Mouse (Mus musculus) liver, embryonic 16.5 days (tissue): ENCODE results near the gene Nfic. TPM values are rescaled to one million over a fixed set of nuclear protein-coding genes. Genes with fewer than 3 reads are reported as not detected.
A peak's percentile ranks its signal among the peaks of the same experiment; 100 is the strongest.

ENCODE experiments used
- ATAC-seq: fragments of 200-750 bp; cut with Nextera tagmentation; 2 replicates; pipeline ENCODE4 v1.8.0; 2017; ENCODE audit warnings: low read depth, mild to moderate bottlenecking, moderate number of reproducible peaks, moderate library complexity
- H3K27ac ChIP-seq: fragments of 300-500 bp; sonication (generic); 2 replicates; pipeline ENCODE4 v1.5.1; 2014; ENCODE audit warnings: mild to moderate bottlenecking, low read length
- H3K27me3 ChIP-seq: fragments of 300-500 bp; sonication (generic); 2 replicates; pipeline ENCODE4 v1.6.1; 2014; ENCODE audit warnings: low read depth, low read length, mixed read lengths; ENCODE audit not compliant: control insufficient read depth, insufficient read depth
- H3K36me3 ChIP-seq: fragments of 300-500 bp; sonication (generic); 2 replicates; pipeline ENCODE4 v1.6.1; 2014; ENCODE audit warnings: mild to moderate bottlenecking; ENCODE audit not compliant: control insufficient read depth, insufficient read depth
- H3K4me1 ChIP-seq: fragments of 300-500 bp; sonication (generic); 2 replicates; pipeline ENCODE4 v1.6.1; 2014; ENCODE audit warnings: low read depth, low read length, mixed read lengths; ENCODE audit not compliant: control insufficient read depth
- H3K4me2 ChIP-seq: fragments of 300-500 bp; sonication (generic); 2 replicates; pipeline ENCODE4 v1.6.1; 2014; ENCODE audit warnings: low read depth, low read length, mixed read lengths
- H3K4me3 ChIP-seq: fragments of 300-500 bp; sonication (generic); 2 replicates; pipeline ENCODE4 v1.5.1; 2014; ENCODE audit warnings: low read depth, mild to moderate bottlenecking, low read length
- H3K9ac ChIP-seq: fragments of 300-500 bp; sonication (generic); 2 replicates; pipeline ENCODE4 v1.6.1; 2014; ENCODE audit warnings: low read depth, low read length
- H3K9me3 ChIP-seq: fragments of 300-500 bp; sonication (generic); replicated peaks from 2 replicates; pipeline ENCODE4 v1.6.1; 2016; ENCODE audit warnings: low read length; ENCODE audit not compliant: control insufficient read depth
- WGBS: fragments of 180-500 bp; shearing (Covaris S2); extraction: QIAGEN DNeasy Blood & Tissue Kit; methylation state at CpG from one replicate; pipeline ENCODE4 v1.1.7; 2014; ENCODE audit not compliant: insufficient replicate concordance; 5-methylcytosine and 5-hydroxymethylcytosine counted together
- polyA plus RNA-seq: library from polyadenylated mRNA; unstranded; fragments of >200 nt; fragmentation: Nextera tagmentation; extraction: Ambion mirVana; gene quantifications from 2 replicates; pipeline ENCODE4 v1.2.1, GENCODE M21; 2015

Gene Nfic
- polyA plus RNA-seq, 1 experiment from 2014 or later: 12.0 TPM

DNA sequence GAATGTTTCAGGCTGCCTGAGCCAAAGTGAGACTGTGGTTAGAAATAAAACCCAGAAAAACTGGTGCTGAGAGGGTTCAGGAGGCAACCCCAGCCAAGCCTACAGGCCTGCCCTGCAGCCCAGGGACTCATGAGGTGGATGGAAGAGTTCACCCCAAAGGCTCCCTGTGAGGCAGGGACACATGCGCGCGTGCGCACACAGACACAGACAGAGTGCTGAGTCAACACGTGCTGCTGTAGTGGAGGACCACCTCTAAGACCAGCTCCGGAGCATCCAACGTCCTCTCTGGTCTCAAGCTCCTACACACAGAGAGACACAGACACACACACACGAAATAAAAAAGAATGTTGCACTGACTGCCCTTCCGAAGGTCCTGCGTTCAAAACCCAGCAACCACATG is 80.1 kb downstream of the Nfic start:
- Histone ChIP-seq H3K36me3 (peaks cover 58% of the 10 kb centered on the region), H3K27me3 (no peaks in the 10 kb centered on the region), H3K27ac (peak overlapping the region; percentile 88; the same call in 1 of the 2 replicates), H3K4me3 (peak overlapping the region; percentile 85), H3K9ac (peak overlapping the region; percentile 15), H3K4me2 (peak overlapping the region; percentile 71), H3K9me3 (no peaks in the 10 kb centered on the region), H3K4me1 (peaks cover 46% of the 10 kb centered on the region)
- ATAC-seq: no peak
- WGBS: 88% methylated on average over 10 of the region's 10 CpGs

DNA sequence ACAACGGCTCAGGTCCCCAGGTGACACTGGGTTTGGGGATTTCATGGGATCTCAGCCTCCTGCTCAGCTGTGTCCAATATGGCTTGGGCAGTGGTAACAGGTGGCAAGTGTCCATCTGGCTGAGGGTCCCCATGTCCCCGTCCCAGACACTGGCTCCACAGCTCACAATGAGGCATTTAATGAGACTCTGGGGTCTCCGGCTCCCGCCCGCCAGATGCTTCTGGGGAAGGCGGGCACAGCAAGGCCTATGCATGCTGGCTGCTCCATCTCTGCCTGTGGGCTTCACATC is 88.3 kb downstream of the Nfic start:
- ATAC-seq: no peak

GRCm38 (mm10) chr10:81366477-81367206 is 88.8 kb downstream of the Nfic start:
- peak overlapping the region; percentile 78 for H3K27ac ChIP-seq
- no peak overlapping the region for H3K4me3 ChIP-seq
- H3K9ac ChIP-seq: no peak overlapping the region
- whole genome bisulfite sequencing: 62% methylated on average over 6 of the region's 6 CpGs
- H3K36me3 ChIP-seq: peaks cover 62% of the 10 kb centered on the region
- no peaks in the 10 kb centered on the region for H3K27me3 ChIP-seq
- peaks cover 56% of the 10 kb centered on the region for H3K4me1 ChIP-seq
- no peak overlapping the region for H3K4me2 ChIP-seq
- H3K9me3 ChIP-seq: no peaks in the 10 kb centered on the region
- ATAC-seq: peak; percentile 1; the same call in 1 of the 2 replicates

More for the DNA sequence above, 88.3 kb downstream of the Nfic start:
- Histone ChIP-seq H3K9ac (no peak overlapping the region), H3K27me3 (no peaks in the 10 kb centered on the region), H3K36me3 (peaks cover 67% of the 10 kb centered on the region), H3K27ac (no peak overlapping the region), H3K4me2 (no peak overlapping the region), H3K4me1 (peaks cover 51% of the 10 kb centered on the region), H3K9me3 (no peaks in the 10 kb centered on the region), H3K4me3 (no peak overlapping the region)
- WGBS: 83% methylated on average over 6 of the region's 6 CpGs

- H3K36me3 ChIP-seq: peaks cover 59% of the 10 kb centered on the region
- ATAC-seq: peak; percentile 0; the same call in 1 of the 2 replicates
- H3K9ac ChIP-seq: peak within 1 kb of the TSS; percentile 15; the same call in 1 of the 2 replicates
- H3K4me2 ChIP-seq: no peak within 1 kb of the TSS
- no peaks in the 10 kb centered on the region for H3K27me3 ChIP-seq
- H3K9me3 ChIP-seq: no peaks in the 10 kb centered on the region
- H3K27ac ChIP-seq: peak within 1 kb of the TSS; percentile 78
- 29% methylated on average over 12 of the region's 12 CpGs for WGBS
- H3K4me1 ChIP-seq: peaks cover 63% of the 10 kb centered on the region
- H3K4me3 ChIP-seq: no peak within 1 kb of the TSS
Observed at GRCm38 (mm10) chr10:81365672-81366476, 89.6 kb downstream of the Nfic start, which contains the start of gene 4930404N11Rik. Gene 4930404N11Rik, minus strand, starts transcription at chr10:81365816.

GRCm38 (mm10) chr10:81365073-81365472 is 90.4 kb downstream of the Nfic start:
- H3K4me1 ChIP-seq: peaks cover 71% of the 10 kb centered on the region
- no peak for ATAC-seq

DNA sequence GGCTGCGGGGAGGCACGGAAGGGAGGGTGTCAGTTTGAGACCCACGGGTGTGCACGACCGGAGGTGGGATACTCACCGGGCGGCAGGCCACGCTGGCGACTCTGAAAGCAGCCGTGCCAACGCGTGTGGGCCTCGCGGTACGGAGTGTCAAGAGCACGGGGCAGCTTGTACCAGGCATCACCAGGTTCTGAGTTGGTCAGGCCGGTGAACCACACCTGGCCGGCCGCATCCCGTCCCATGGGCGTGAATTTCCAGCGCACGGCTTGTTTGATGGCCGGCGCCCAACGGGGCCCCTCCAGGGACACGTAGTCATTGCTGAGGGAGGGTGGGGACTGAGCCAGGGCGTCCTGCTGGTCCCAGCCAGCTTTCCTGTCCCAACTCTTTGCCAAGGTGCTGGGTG is 90.8 kb downstream of the Nfic start:
- no peak overlapping the region for H3K4me3 ChIP-seq
- H3K4me1 ChIP-seq: peaks cover 75% of the 10 kb centered on the region
- ATAC-seq: no peak
- H3K4me2 ChIP-seq: no peak overlapping the region
- peak overlapping the region; percentile 15; the same call in 1 of the 2 replicates for H3K9ac ChIP-seq
- no peaks in the 10 kb centered on the region for H3K9me3 ChIP-seq
- 58% methylated on average over 28 of the region's 28 CpGs for WGBS
- H3K36me3 ChIP-seq: peaks cover 48% of the 10 kb centered on the region
- H3K27ac ChIP-seq: peak overlapping the region; percentile 78
- H3K27me3 ChIP-seq: no peaks in the 10 kb centered on the region

More at GRCm38 (mm10) chr10:81365073-81365472, 90.4 kb downstream of the Nfic start:
- Histone ChIP-seq H3K4me3 (no peak overlapping the region), H3K4me2 (no peak overlapping the region), H3K27ac (peak overlapping the region; percentile 78), H3K9ac (peak overlapping the region; percentile 15; the same call in 1 of the 2 replicates), H3K9me3 (no peaks in the 10 kb centered on the region), H3K27me3 (no peaks in the 10 kb centered on the region), H3K36me3 (peaks cover 52% of the 10 kb centered on the region)
- WGBS: 42% methylated on average over 4 of the region's 4 CpGs

GRCm38 (mm10) chr10:81363436-81364346 is 91.7 kb downstream of the Nfic start:
- H3K9ac ChIP-seq: peak overlapping the region; percentile 47
- 62% methylated on average over 54 of the region's 54 CpGs for WGBS
- peaks cover 85% of the 10 kb centered on the region for H3K4me1 ChIP-seq
- peak overlapping the region; percentile 84 for H3K27ac ChIP-seq
- H3K4me2 ChIP-seq: peak overlapping the region; percentile 55; the same call in 1 of the 2 replicates
- no peaks in the 10 kb centered on the region for H3K9me3 ChIP-seq
- peaks cover 38% of the 10 kb centered on the region for H3K36me3 ChIP-seq
- no peak for ATAC-seq
- no peaks in the 10 kb centered on the region for H3K27me3 ChIP-seq
- no peak overlapping the region for H3K4me3 ChIP-seq

DNA sequence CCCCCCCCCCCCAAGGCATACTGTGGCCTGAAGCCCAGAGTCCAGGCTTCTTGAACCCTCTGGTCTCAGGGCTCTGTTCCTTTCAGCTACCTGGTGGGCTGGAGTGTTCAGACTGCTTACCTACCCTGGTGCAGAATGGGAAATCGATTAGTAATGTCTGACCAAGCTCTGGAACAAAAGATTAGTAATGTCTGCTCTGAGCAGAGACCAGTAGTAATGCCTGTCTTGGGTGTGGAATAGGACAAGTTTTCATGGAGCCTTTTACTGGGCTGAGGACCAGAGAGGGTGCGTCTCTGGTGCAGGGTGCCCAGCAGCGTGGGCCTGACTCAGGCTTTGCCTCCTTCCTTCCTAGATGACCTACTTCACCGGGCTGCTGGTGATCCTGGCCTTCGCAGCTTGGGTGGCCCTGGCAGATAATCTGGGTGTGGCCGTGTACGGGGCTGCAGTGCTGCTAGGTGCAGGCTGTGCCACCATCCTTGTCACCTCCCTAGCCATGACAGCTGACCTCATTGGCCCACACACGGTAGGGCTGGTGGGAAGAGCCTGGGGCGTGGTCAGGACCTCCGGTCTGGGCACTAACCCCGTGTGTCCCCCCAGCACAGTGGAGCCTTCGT is 93.0 kb downstream of the Nfic start:
- Histone ChIP-seq H3K9me3 (no peaks in the 10 kb centered on the region), H3K4me2 (peak overlapping the region; percentile 55), H3K4me3 (peak overlapping the region; percentile 22; the same call in 1 of the 2 replicates), H3K4me1 (peaks cover 90% of the 10 kb centered on the region), H3K27ac (peak overlapping the region; percentile 84), H3K9ac (peak overlapping the region; percentile 47), H3K27me3 (no peaks in the 10 kb centered on the region), H3K36me3 (peaks cover 26% of the 10 kb centered on the region)
- ATAC-seq: peak; percentile 85
- WGBS: 22% methylated on average over 12 of the region's 12 CpGs
